In genomic region chr10:116554434-116554833, GRCm38 (mm10) we compare ENCODE assay signal across 16 mouse cellular contexts. TPM values are rescaled to one million over a fixed set of nuclear protein-coding genes. Genes with fewer than 3 reads are reported as not detected.
DNase-seq lines count a peak whose midpoint lies in the region; ATAC-seq and TF ChIP-seq lines count a peak whose summit lies in the region.
"Had no signal": no experiment of that assay in that cellular context is flagged by ENCODE, and none has a peak within 500 bp of the region (broad histone marks: within the 10 kb centered on the region; RNA-seq: fewer than 3 reads in every experiment).

No protein-coding gene starts in this region.

- DNase-seq in forebrain, postnatal 0 days: no peak
- DNase-seq in liver, embryonic 14.5 days (ENCODE audit: low read depth in 3 of 3, low spot score in 3 of 3): no peak
- DNase-seq in CH12.LX (ENCODE audit: extremely low read depth): no peak
- DNase-seq in forelimb bud, embryonic 11.5 days (ENCODE audit: low read depth, low spot score): peak; percentile 17
- no peak for DNase-seq in right cerebral cortex, adult 2 months (ENCODE audit: low spot score in 2 of 2)
- no peak for DNase-seq in adrenal gland, postnatal 14 days
- DNase-seq: cerebellum, postnatal 14 days; heart, adult 11 months; heart, postnatal 14 days; kidney, postnatal 36 days had no signal

- no peak for TF ChIP-seq POLR2A in CH12.LX (IDR thresholded peaks at IDR 0.05; ENCODE audit: low read depth, low read length)

- no peak overlapping the region for H3K27ac ChIP-seq in forebrain, postnatal 0 days (ENCODE audit: low read depth, low read length)
- H3K27ac ChIP-seq in forebrain, embryonic 12.5 days: no peak overlapping the region
- H3K27ac ChIP-seq in liver, embryonic 14.5 days: no peak overlapping the region
- H3K27ac ChIP-seq in liver, embryonic 12.5 days: no peak overlapping the region
- H3K27ac ChIP-seq in CH12.LX (ENCODE audit: insufficient read depth, low read depth): no peak overlapping the region
- H3K27ac ChIP-seq: embryonic facial prominence, embryonic 10.5 days; limb, embryonic 13.5 days; midbrain, embryonic 12.5 days had no signal

- no peaks in the 10 kb centered on the region for H3K27me3 ChIP-seq in forebrain, postnatal 0 days (ENCODE audit: insufficient read depth, low read length)
- no peaks in the 10 kb centered on the region for H3K27me3 ChIP-seq in forebrain, embryonic 12.5 days
- no peaks in the 10 kb centered on the region for H3K27me3 ChIP-seq in liver, embryonic 14.5 days (ENCODE audit: control insufficient read depth, insufficient read depth, low read length)
- H3K27me3 ChIP-seq in liver, embryonic 12.5 days (replicated peaks): no peaks in the 10 kb centered on the region
- H3K27me3 ChIP-seq in CH12.LX (replicated peaks): no peaks in the 10 kb centered on the region
- H3K27me3 ChIP-seq: limb, embryonic 13.5 days; midbrain, embryonic 12.5 days had no signal

- TF ChIP-seq RAD21 in CH12.LX (IDR thresholded peaks at IDR 0.05; ENCODE audit: low read depth, low read length): no peak; the same call in 1 of the 2 replicates

- no peak for TF ChIP-seq EP300 in liver, embryonic 14.5 days (IDR thresholded peaks at IDR 0.05; ENCODE audit: low read depth)
- TF ChIP-seq EP300 in CH12.LX (IDR thresholded peaks at IDR 0.05; ENCODE audit: low read length): no peak

- no peak overlapping the region for H3K9ac ChIP-seq in forebrain, postnatal 0 days
- H3K9ac ChIP-seq in forebrain, embryonic 12.5 days: no peak overlapping the region
- H3K9ac ChIP-seq in liver, embryonic 14.5 days (replicated peaks): no peak overlapping the region
- no peak overlapping the region for H3K9ac ChIP-seq in liver, embryonic 12.5 days
- 0 out of 2 replicates have a peak overlapping the region, but pooled peaks have one; percentile 14 for H3K9ac ChIP-seq in CH12.LX (ENCODE audit: insufficient read depth, low read depth)
- H3K9ac ChIP-seq: limb, embryonic 13.5 days; midbrain, embryonic 12.5 days had no signal

- no peak overlapping the region for H3K4me3 ChIP-seq in forebrain, postnatal 0 days (ENCODE audit: low read depth, low read length)
- H3K4me3 ChIP-seq in forebrain, embryonic 12.5 days (replicated peaks): no peak overlapping the region
- H3K4me3 ChIP-seq in liver, embryonic 14.5 days (ENCODE audit: insufficient read depth in 1 of 2, low read depth in 2 of 2, low read length in 2 of 2): no peak overlapping the region
- no peak overlapping the region for H3K4me3 ChIP-seq in liver, embryonic 12.5 days
- H3K4me3 ChIP-seq in CH12.LX (replicated peaks in 1 of 3; ENCODE audit: low read depth in 2 of 3, low read length in 2 of 3, poor library complexity in 1 of 3): no peak overlapping the region
- H3K4me3 ChIP-seq: embryonic facial prominence, embryonic 10.5 days; limb, embryonic 13.5 days; midbrain, embryonic 12.5 days had no signal

- WGBS in forebrain, postnatal 0 days: 75% methylated on average over 2 of the region's 2 CpGs
- 72% methylated on average over 2 of the region's 2 CpGs for WGBS in forebrain, embryonic 12.5 days
- WGBS in liver, embryonic 14.5 days (ENCODE audit: insufficient replicate concordance): 46% methylated on average over 2 of the region's 2 CpGs
- 55% methylated on average over 2 of the region's 2 CpGs for WGBS in liver, embryonic 12.5 days (ENCODE audit: insufficient replicate concordance)

- no peaks in the 10 kb centered on the region for H3K9me3 ChIP-seq in forebrain, postnatal 0 days (ENCODE audit: low read length)
- peaks cover 14% of the 10 kb centered on the region for H3K9me3 ChIP-seq in forebrain, embryonic 12.5 days
- no peaks in the 10 kb centered on the region for H3K9me3 ChIP-seq in liver, embryonic 14.5 days (ENCODE audit: control insufficient read depth, low read length)
- H3K9me3 ChIP-seq in liver, embryonic 12.5 days (replicated peaks): no peaks in the 10 kb centered on the region
- peaks cover 5% of the 10 kb centered on the region for H3K9me3 ChIP-seq in CH12.LX (replicated peaks; ENCODE audit: low read length)

- dilution Hi-C loops in CH12.LX (cut with MboI; ENCODE audit: extremely low pct_ligation_motif_present, extremely low pct_unique_long_range_greater_than_20kb, low sequenced_read_pairs): no loop called here

- peaks cover 65% of the 10 kb centered on the region for H3K79me2 ChIP-seq in CH12.LX (replicated peaks; ENCODE audit: control insufficient read depth, extremely low read depth, insufficient read depth, poor library complexity, severe bottlenecking)

- ATAC-seq in forebrain, postnatal 0 days: no peak
- ATAC-seq in forebrain, embryonic 12.5 days (ENCODE audit: low FRiP score): no peak
- ATAC-seq in liver, embryonic 14.5 days (ENCODE audit: insufficient read depth): no peak
- no peak for ATAC-seq in liver, embryonic 12.5 days
- ATAC-seq: inflammation-experienced regulatory T-cells, adult 6 months had no signal

- TF ChIP-seq CTCF in forebrain, postnatal 0 days (IDR thresholded peaks at IDR 0.05; ENCODE audit: low read depth): 0 out of 2 replicates have a peak, but pooled peaks have one; percentile 5
- peak; percentile 31; the same call in 1 of the 2 replicates for TF ChIP-seq CTCF in liver, embryonic 14.5 days (IDR thresholded peaks at IDR 0.05; ENCODE audit: low read depth)
- peak; percentile 24 to 54; a peak in 3 of 4 replicates for TF ChIP-seq CTCF in CH12.LX (conservative IDR thresholded peaks at IDR 0.05 in 1 of 2, IDR thresholded peaks at IDR 0.05 in 1 of 2; ENCODE audit: low read depth in 2 of 2, low read length in 2 of 2)

- H3K4me2 ChIP-seq in forebrain, postnatal 0 days (ENCODE audit: low read depth): no peak overlapping the region
- H3K4me2 ChIP-seq in forebrain, embryonic 12.5 days: no peak overlapping the region
- H3K4me2 ChIP-seq in liver, embryonic 14.5 days (ENCODE audit: low read depth): no peak overlapping the region
- no peak overlapping the region for H3K4me2 ChIP-seq in liver, embryonic 12.5 days
- peak overlapping the region; percentile 15 for H3K4me2 ChIP-seq in CH12.LX (ENCODE audit: insufficient read depth, low read depth, poor library complexity, severe bottlenecking)
- H3K4me2 ChIP-seq: limb, embryonic 13.5 days; midbrain, embryonic 12.5 days had no signal

- no peaks in the 10 kb centered on the region for H3K4me1 ChIP-seq in forebrain, postnatal 0 days (ENCODE audit: insufficient read depth)
- H3K4me1 ChIP-seq in forebrain, embryonic 12.5 days: no peaks in the 10 kb centered on the region
- H3K4me1 ChIP-seq in liver, embryonic 14.5 days (replicated peaks; ENCODE audit: control insufficient read depth in 2 of 2, insufficient read depth in 2 of 2, low read length in 1 of 2): peaks cover 0 to 6% of the 10 kb centered on the region in 2 experiments; a peak in 1 of 4 replicates
- H3K4me1 ChIP-seq in liver, embryonic 12.5 days: peaks cover 31% of the 10 kb centered on the region
- H3K4me1 ChIP-seq in CH12.LX (ENCODE audit: control insufficient read depth in 1 of 2, insufficient read depth in 2 of 2): peaks cover 9 to 60% of the 10 kb centered on the region in 2 experiments; a peak in 3 of 4 replicates
- H3K4me1 ChIP-seq: embryonic facial prominence, embryonic 10.5 days; midbrain, embryonic 12.5 days had no signal

- in situ Hi-C loops in CH12.LX (cut with MboI; ENCODE audit: low pct_ligation_motif_present, low pct_unique_long_range_greater_than_20kb, low sequenced_read_pairs): no loop called here

- H3K36me3 ChIP-seq in forebrain, postnatal 0 days (ENCODE audit: insufficient read depth): no peaks in the 10 kb centered on the region
- peaks cover 13% of the 10 kb centered on the region; the same call in 1 of the 2 replicates for H3K36me3 ChIP-seq in forebrain, embryonic 12.5 days (replicated peaks)
- no peaks in the 10 kb centered on the region for H3K36me3 ChIP-seq in liver, embryonic 14.5 days (replicated peaks; ENCODE audit: control insufficient read depth, insufficient read depth, low read depth)
- H3K36me3 ChIP-seq in liver, embryonic 12.5 days: peaks cover 7% of the 10 kb centered on the region
- H3K36me3 ChIP-seq in CH12.LX (replicated peaks in 1 of 2; ENCODE audit: control insufficient read depth in 1 of 2, insufficient read depth in 1 of 2, low read length in 1 of 2): peaks cover 0 to 13% of the 10 kb centered on the region in 2 experiments
- H3K36me3 ChIP-seq: midbrain, embryonic 12.5 days had no signal

TF ChIP-seq in CH12.LX, 34 proteins besides CTCF, POLR2A, EP300 and RAD21:
- no peak for TF ChIP-seq USF1 (IDR thresholded peaks at IDR 0.05; ENCODE audit: low read depth, low read length)
- peak; percentile 24 for TF ChIP-seq SMC3 (IDR thresholded peaks at IDR 0.05; ENCODE audit: low read depth, low read length)
TF ChIP-seq in CH12.LX: peak in this region for 1.

RNA-seq across cellular contexts. Expression of gene Cnot2, which starts 26.9 kb away (rescaled TPM):
- 96.5 and 111 TPM in 2 replicates for total RNA-seq in forebrain, postnatal 0 days (2014; rRNA removed)
- polyA plus RNA-seq in forebrain, postnatal 0 days (2015; fragmentation: Nextera tagmentation; extraction: Ambion mirVana): 72.5 and 75.8 TPM in 2 replicates
- 124 and 125 TPM in 2 replicates for polyA plus RNA-seq in forebrain, embryonic 12.5 days (2016; fragmentation: Nextera tagmentation; extraction: Ambion mirVana)
- polyA plus RNA-seq in liver, embryonic 14.5 days (2012; rRNA removed): 15.8 and 23.2 TPM in 2 replicates
- polyA plus RNA-seq in liver, embryonic 14.5 days (2014; fragmentation: Nextera tagmentation; extraction: Ambion mirVana): 38.0 and 39.9 TPM in 2 replicates
- polyA plus RNA-seq in liver, embryonic 12.5 days (2016; fragmentation: Nextera tagmentation; extraction: Ambion mirVana): 57.9 and 58.8 TPM in 2 replicates
- total RNA-seq in CH12.LX (2012; rRNA removed): 69.5 and 77.6 TPM in 2 replicates
- 150 and 155 TPM in 2 replicates for total RNA-seq in CH12.LX (2014; rRNA removed)
- 92.2 and 97.0 TPM in 2 replicates for polyA plus RNA-seq in CH12.LX (2012; ENCODE audit: insufficient read length, low read depth)
- total RNA-seq in adrenal gland, postnatal 14 days (2021): 72.5 and 74.8 TPM in 2 replicates
